Mouse (Mus musculus) kidney, adult 2 months (tissue): ENCODE results near the gene Trip12. TPM values are rescaled to one million over a fixed set of nuclear protein-coding genes. Genes with fewer than 3 reads are reported as not detected.

Experiments
- DNase-seq: peaks from one replicate; pipeline ENCODE4 v3.0.0; 2021
- H3K27ac ChIP-seq: fragments of 200-500 bp; 2 replicates; pipeline ENCODE4 v1.5.1; 2012; ENCODE audit warnings: low read depth, low read length, control low read depth, inconsistent platforms; ENCODE audit not compliant: insufficient read depth
- H3K27me3 ChIP-seq: fragments of 200-500 bp; replicated peaks from 2 replicates; pipeline ENCODE4 v1.6.1; 2012; ENCODE audit warnings: mild to moderate bottlenecking, moderate library complexity, low read length, inconsistent platforms; ENCODE audit not compliant: control insufficient read depth, insufficient read depth
- H3K36me3 ChIP-seq: fragments of 200-500 bp; 2 replicates; pipeline ENCODE4 v1.6.1; 2012; ENCODE audit warnings: mild to moderate bottlenecking, moderate library complexity, low read length, inconsistent platforms; ENCODE audit not compliant: control insufficient read depth, insufficient read depth
- H3K4me1 ChIP-seq: fragments of 200-500 bp; 2 replicates; pipeline ENCODE4 v1.6.1; 2011; ENCODE audit warnings: low read length; ENCODE audit not compliant: control insufficient read depth, insufficient read depth
- H3K4me3 ChIP-seq: fragments of 200-500 bp; 2 replicates; pipeline ENCODE4 v1.5.1; 2011; ENCODE audit warnings: mild to moderate bottlenecking, low read depth, low read length, control low read depth; ENCODE audit not compliant: insufficient read depth
- CTCF ChIP-seq: fragments of 200-500 bp; conservative IDR thresholded peaks from 2 replicates; pipeline ENCODE4 v1.5.1; 2011; ENCODE audit warnings: low read depth, mild to moderate bottlenecking, control low read depth, low read length, moderate library complexity, mixed read lengths; ENCODE audit not compliant: insufficient read depth, insufficient read length
- POLR2A ChIP-seq: fragments of 200-500 bp; IDR thresholded peaks from one replicate; pipeline ENCODE4 v1.6.1; 2011; ENCODE audit warnings: low read depth, low read length, control low read depth
- WGBS: fragments of 180-500 bp; shearing (Covaris S2); methylation state at CpG from one replicate; pipeline ENCODE4 v1.1.7; 2018; 5-methylcytosine and 5-hydroxymethylcytosine counted together
- polyA plus RNA-seq: library from polyadenylated mRNA; depleted of rRNA; stranded (reverse); fragments of >200 nt; gene quantifications from 2 replicates; pipeline ENCODE4 v1.2.3, GENCODE M21; 2012

The Trip12 gene
- polyA plus RNA-seq, 1 experiment = 35.7 TPM

GRCm38 (mm10) chr1:84860360-84861254 lies 20.3 kb upstream of the Trip12 start:
- 72% methylated on average over 10 of the region's 10 CpGs for WGBS
- Histone ChIP-seq H3K36me3 (no peaks in the 10 kb centered on the region), H3K4me3 (no peak overlapping the region), H3K4me1 (peaks cover 4% of the 10 kb centered on the region; the same call in 1 of the 2 replicates), H3K27ac (no peak overlapping the region), H3K27me3 (no peaks in the 10 kb centered on the region)
- TF ChIP-seq POLR2A (no peak), CTCF (no peak)
- DNase-seq = no peak

GRCm38 (mm10) chr1:84859597-84859996 lies 19.3 kb upstream of the Trip12 start:
- Histone ChIP-seq H3K4me1 (peaks cover 9% of the 10 kb centered on the region; the same call in 1 of the 2 replicates), H3K36me3 (no peaks in the 10 kb centered on the region), H3K27me3 (no peaks in the 10 kb centered on the region), H3K4me3 (no peak overlapping the region), H3K27ac (no peak overlapping the region)
- peak; percentile 56 for DNase-seq
- TF ChIP-seq CTCF = no peak
- 72% methylated on average over 6 of the region's 6 CpGs for WGBS

- WGBS = 66% methylated on average over 2 of the region's 2 CpGs
- DNase-seq = no peak
- Histone ChIP-seq H3K4me1 (peaks cover 13% of the 10 kb centered on the region), H3K27me3 (no peaks in the 10 kb centered on the region), H3K27ac (no peak overlapping the region), H3K4me3 (no peak overlapping the region), H3K36me3 (no peaks in the 10 kb centered on the region)
- TF ChIP-seq CTCF (no peak), POLR2A (no peak)
Measured at GRCm38 (mm10) chr1:84855756-84856155, 15.4 kb upstream of the Trip12 start.

- H3K4me3 ChIP-seq = no peak overlapping the region
- no peaks in the 10 kb centered on the region for H3K27me3 ChIP-seq
- peaks cover 12% of the 10 kb centered on the region for H3K4me1 ChIP-seq
- no peaks in the 10 kb centered on the region for H3K36me3 ChIP-seq
- 81% methylated on average over 2 of the region's 2 CpGs for WGBS
- DNase-seq = no peak
- H3K27ac ChIP-seq = no peak overlapping the region
- no peak for TF ChIP-seq POLR2A
Measured at GRCm38 (mm10) chr1:84854966-84855365, 14.7 kb upstream of the Trip12 start.

- no peak for DNase-seq
- WGBS = 85% methylated on average over 1 of the region's 1 CpGs
- Histone ChIP-seq H3K27me3 (no peaks in the 10 kb centered on the region), H3K4me3 (no peak overlapping the region), H3K27ac (no peak overlapping the region), H3K36me3 (no peaks in the 10 kb centered on the region), H3K4me1 (peaks cover 15% of the 10 kb centered on the region)
- no peak for TF ChIP-seq CTCF
- no peak for TF ChIP-seq POLR2A
Measured at GRCm38 (mm10) chr1:84853721-84854120, 13.4 kb upstream of the Trip12 start.

- DNase-seq = peak; percentile 91
- Histone ChIP-seq H3K27ac (peak overlapping the region; percentile 71; the same call in 1 of the 2 replicates), H3K4me3 (no peak overlapping the region), H3K36me3 (no peaks in the 10 kb centered on the region), H3K4me1 (peaks cover 19% of the 10 kb centered on the region), H3K27me3 (no peaks in the 10 kb centered on the region)
- 37% methylated on average over 9 of the region's 9 CpGs for WGBS
- no peak for TF ChIP-seq CTCF
- no peak for TF ChIP-seq POLR2A
Measured at GRCm38 (mm10) chr1:84851512-84852235, 11.4 kb upstream of the Trip12 start.

- DNase-seq = no peak
- H3K4me3 ChIP-seq = no peak overlapping the region
- H3K27me3 ChIP-seq = no peaks in the 10 kb centered on the region
- no peaks in the 10 kb centered on the region for H3K36me3 ChIP-seq
- peaks cover 19% of the 10 kb centered on the region for H3K4me1 ChIP-seq
- TF ChIP-seq CTCF = no peak
- TF ChIP-seq POLR2A = no peak
- 92% methylated on average over 7 of the region's 7 CpGs for WGBS
- no peak overlapping the region for H3K27ac ChIP-seq
Measured at GRCm38 (mm10) chr1:84850471-84850870, 10.2 kb upstream of the Trip12 start.
